Mouse (Mus musculus) embryonic facial prominence, embryonic 14.5 days (tissue): ENCODE measurements at regions not wholly inside any gene's neighbourhood (a gene's known extent, or its start where the extent isn't known, plus 50 kb on each side); places are given as distances from the start of the nearest gene placed in this dataset.

Experiments used
- ATAC-seq: fragments of 200-750 bp; cut with Nextera tagmentation; 2 replicates; pipeline ENCODE4 v1.8.0; 2017; ENCODE audit warnings: low read depth, moderate number of reproducible peaks, moderate TSS enrichment
- DNase-seq: peaks from one replicate; pipeline ENCODE4 v3.0.0-alpha.2; 2015; ENCODE audit warnings: low spot score
- H3K27ac ChIP-seq: fragments of 300-500 bp; sonication (generic); replicated peaks from 2 replicates; pipeline ENCODE4 v1.5.1; 2014; ENCODE audit warnings: low read depth, mild to moderate bottlenecking, low read length, moderate library complexity
- H3K27me3 ChIP-seq: fragments of 300-500 bp; sonication (generic); replicated peaks from 2 replicates; pipeline ENCODE4 v1.6.1; 2014; ENCODE audit warnings: low read length; ENCODE audit not compliant: control insufficient read depth, insufficient read depth
- H3K36me3 ChIP-seq: fragments of 300-500 bp; sonication (generic); 2 replicates; pipeline ENCODE4 v1.6.1; 2014; ENCODE audit warnings: low read length, mixed read lengths; ENCODE audit not compliant: control insufficient read depth, insufficient read depth
- H3K4me1 ChIP-seq: fragments of 300-500 bp; sonication (generic); 2 replicates; pipeline ENCODE4 v1.6.1; 2014; ENCODE audit warnings: antibody characterized with exemption, low read length; ENCODE audit not compliant: control insufficient read depth, insufficient read depth
- H3K4me2 ChIP-seq: fragments of 300-500 bp; sonication (generic); 2 replicates; pipeline ENCODE4 v1.6.1; 2014; ENCODE audit warnings: low read depth, mild to moderate bottlenecking, low read length, moderate library complexity, mixed read lengths
- H3K4me3 ChIP-seq: fragments of 300-500 bp; sonication (generic); 2 replicates; pipeline ENCODE4 v1.5.1; 2014; ENCODE audit warnings: low read depth, mild to moderate bottlenecking, low read length
- H3K9ac ChIP-seq: fragments of 300-500 bp; sonication (generic); 2 replicates; pipeline ENCODE4 v1.6.1; 2014; ENCODE audit warnings: low read depth, mild to moderate bottlenecking, low read length, moderate library complexity, mixed read lengths
- H3K9me3 ChIP-seq: fragments of 300-500 bp; sonication (generic); 2 replicates; pipeline ENCODE4 v1.6.1; 2016; ENCODE audit warnings: low read length; ENCODE audit not compliant: control insufficient read depth
- WGBS: fragments of 180-500 bp; shearing (Covaris S2); extraction: QIAGEN DNeasy Blood & Tissue Kit; methylation state at CpG from one replicate; pipeline ENCODE4 v1.1.7; 2014; 5-methylcytosine and 5-hydroxymethylcytosine counted together

- H3K4me2 ChIP-seq, result no peak overlapping the region
- no peak overlapping the region for H3K27ac ChIP-seq
- no peaks in the 10 kb centered on the region for H3K27me3 ChIP-seq
- DNase-seq, result no peak
- no peaks in the 10 kb centered on the region for H3K36me3 ChIP-seq
- H3K9ac ChIP-seq, result no peak overlapping the region
- H3K4me3 ChIP-seq, result no peak overlapping the region
- H3K4me1 ChIP-seq, result no peaks in the 10 kb centered on the region
- no peaks in the 10 kb centered on the region for H3K9me3 ChIP-seq
- WGBS, result 44% methylated on average over 6 of the region's 6 CpGs
- ATAC-seq, result no peak
Measured at GRCm38 (mm10) chr1:154097656-154098055, 103.3 kb upstream of the Zfp648 start.

DNA sequence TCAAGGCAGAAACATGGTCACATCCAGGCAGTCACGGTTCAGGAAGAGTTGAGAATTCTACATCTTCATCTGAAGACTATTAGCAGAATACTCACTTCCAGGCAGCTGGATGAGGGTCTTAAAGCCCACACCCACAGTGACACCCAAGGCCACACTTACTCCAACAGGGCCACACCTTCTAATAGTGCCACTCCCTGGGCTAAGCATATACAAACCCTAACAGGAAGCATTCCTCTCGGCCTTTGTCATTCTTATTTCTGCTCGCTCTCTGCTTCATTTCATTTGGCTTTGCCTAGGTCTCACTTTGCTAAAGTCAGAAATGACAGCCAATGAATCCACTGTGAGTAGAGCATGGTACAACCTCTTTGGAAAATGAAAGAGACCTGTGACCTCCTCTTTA lies 100.4 kb upstream of the Zfp648 start:
- Histone ChIP-seq H3K27me3 (no peaks in the 10 kb centered on the region), H3K4me1 (peaks cover 11% of the 10 kb centered on the region), H3K9me3 (no peaks in the 10 kb centered on the region), H3K36me3 (no peaks in the 10 kb centered on the region), H3K4me2 (no peak overlapping the region), H3K9ac (no peak overlapping the region), H3K27ac (no peak overlapping the region), H3K4me3 (no peak overlapping the region)
- DNase-seq (no peak), ATAC-seq (no peak)
- 91% methylated on average over 3 of the region's 3 CpGs for WGBS

- H3K9me3 ChIP-seq, result no peaks in the 10 kb centered on the region
- 88% methylated on average over 1 of the region's 1 CpGs for WGBS
- DNase-seq, result no peak
Measured at GRCm38 (mm10) chr1:154101433-154101832, 99.6 kb upstream of the Zfp648 start.

GRCm38 (mm10) chr1:154102191-154102590 lies 98.8 kb upstream of the Zfp648 start:
- no peak overlapping the region for H3K27ac ChIP-seq
- H3K4me2 ChIP-seq, result no peak overlapping the region
- H3K36me3 ChIP-seq, result no peaks in the 10 kb centered on the region
- no peaks in the 10 kb centered on the region for H3K9me3 ChIP-seq
- no peaks in the 10 kb centered on the region for H3K27me3 ChIP-seq
- no peak for ATAC-seq
- H3K4me3 ChIP-seq, result no peak overlapping the region
- 82% methylated on average over 3 of the region's 3 CpGs for WGBS
- H3K9ac ChIP-seq, result no peak overlapping the region
- H3K4me1 ChIP-seq, result peaks cover 11% of the 10 kb centered on the region
- no peak for DNase-seq

More at GRCm38 (mm10) chr1:154101433-154101832, 99.6 kb upstream of the Zfp648 start:
- ATAC-seq, result no peak
- H3K9ac ChIP-seq, result no peak overlapping the region
- no peak overlapping the region for H3K4me3 ChIP-seq
- no peak overlapping the region for H3K27ac ChIP-seq
- H3K4me1 ChIP-seq, result peaks cover 11% of the 10 kb centered on the region
- no peak overlapping the region for H3K4me2 ChIP-seq
- H3K27me3 ChIP-seq, result no peaks in the 10 kb centered on the region
- no peaks in the 10 kb centered on the region for H3K36me3 ChIP-seq

DNA sequence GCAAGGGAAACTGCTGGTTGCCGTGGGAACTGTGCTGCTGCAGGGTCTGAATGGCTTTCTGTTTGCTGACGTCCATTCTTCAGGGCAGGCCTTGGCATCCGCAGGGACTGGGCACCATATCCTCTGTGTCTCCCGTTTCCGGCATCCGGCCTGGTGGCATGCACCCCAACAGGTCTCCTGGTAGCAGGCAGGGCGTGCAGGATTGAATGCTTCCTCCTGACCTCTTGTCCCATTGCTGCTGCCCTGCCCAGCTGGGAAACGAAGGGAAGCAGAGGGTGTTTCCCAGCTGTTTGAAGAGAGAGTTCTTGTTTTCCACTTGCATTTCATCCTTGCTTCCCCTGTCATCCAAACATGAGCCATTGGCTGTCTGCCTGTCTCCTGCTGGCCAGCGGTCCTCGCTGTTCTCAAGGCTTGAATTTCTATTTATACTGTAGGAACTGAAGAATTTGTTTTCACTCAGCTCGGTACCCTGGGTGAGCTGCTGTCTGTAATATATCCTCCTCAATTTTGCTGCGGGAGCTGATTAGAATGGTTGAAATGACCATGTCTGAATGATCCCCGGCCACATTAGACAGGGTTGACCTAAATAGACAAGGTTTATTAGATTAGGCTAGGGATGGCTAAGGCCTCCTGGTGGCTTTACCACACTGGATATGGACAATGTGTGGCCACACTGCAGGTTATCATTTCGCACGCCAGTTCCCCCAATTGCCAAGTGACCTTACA lies 98.0 kb upstream of the Zfp648 start:
- H3K27ac ChIP-seq, result no peak overlapping the region; the same call in 1 of the 2 replicates
- peak; percentile 81 for DNase-seq

GRCm38 (mm10) chr1:154103597-154103923 lies 97.4 kb upstream of the Zfp648 start:
- no peaks in the 10 kb centered on the region for H3K36me3 ChIP-seq

More for the DNA sequence above, 98.0 kb upstream of the Zfp648 start:
- H3K4me3 ChIP-seq, result no peak overlapping the region
- WGBS, result 37% methylated on average over 15 of the region's 15 CpGs
- H3K9me3 ChIP-seq, result no peaks in the 10 kb centered on the region
- ATAC-seq, result peak; percentile 79
- peak overlapping the region; percentile 34; the same call in 1 of the 2 replicates for H3K4me2 ChIP-seq
- H3K36me3 ChIP-seq, result no peaks in the 10 kb centered on the region
- no peak overlapping the region for H3K9ac ChIP-seq
- H3K27me3 ChIP-seq, result no peaks in the 10 kb centered on the region
- peaks cover 11% of the 10 kb centered on the region for H3K4me1 ChIP-seq

DNA sequence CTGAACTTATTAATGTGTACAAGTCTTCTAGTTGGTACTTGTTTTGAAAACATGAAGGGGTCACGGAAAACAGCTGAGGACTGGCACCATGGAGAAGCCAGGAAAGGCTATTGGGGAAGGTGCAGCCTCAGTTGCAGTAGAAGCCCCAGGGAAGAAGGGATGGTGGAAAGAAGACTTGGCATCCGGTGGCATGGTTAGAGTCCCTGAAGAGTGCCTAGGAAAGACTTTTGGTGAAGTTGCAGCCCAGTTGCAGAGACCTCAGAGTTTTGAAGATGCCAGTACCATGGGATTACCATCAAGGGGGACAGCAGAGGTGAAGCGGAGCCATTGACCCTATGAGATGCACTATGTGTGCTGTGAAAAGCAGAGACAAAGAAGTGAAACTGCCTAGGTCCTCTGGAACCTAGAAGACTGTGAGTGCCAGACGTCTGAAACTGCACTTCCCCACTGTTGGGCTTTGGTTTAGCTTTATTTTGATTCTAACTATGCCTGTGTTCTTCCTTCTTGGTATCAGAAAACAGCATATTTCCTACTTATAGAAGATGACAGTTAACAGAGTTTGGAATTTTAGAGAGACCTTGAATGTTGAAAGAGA lies 96.9 kb upstream of the Zfp648 start:
- DNase-seq (no peak), ATAC-seq (no peak)
- H3K36me3 ChIP-seq, result no peaks in the 10 kb centered on the region
- no peak overlapping the region for H3K27ac ChIP-seq
- H3K4me2 ChIP-seq, result no peak overlapping the region
- peaks cover 11% of the 10 kb centered on the region for H3K4me1 ChIP-seq
- H3K9me3 ChIP-seq, result no peaks in the 10 kb centered on the region
- 81% methylated on average over 4 of the region's 4 CpGs for WGBS
- no peak overlapping the region for H3K4me3 ChIP-seq
- no peaks in the 10 kb centered on the region for H3K27me3 ChIP-seq
- no peak overlapping the region for H3K9ac ChIP-seq

More at GRCm38 (mm10) chr1:154103597-154103923, 97.4 kb upstream of the Zfp648 start:
- no peak overlapping the region for H3K9ac ChIP-seq
- no peak overlapping the region for H3K4me2 ChIP-seq
- no peak overlapping the region for H3K4me3 ChIP-seq
- ATAC-seq (no peak), DNase-seq (no peak)
- H3K9me3 ChIP-seq, result no peaks in the 10 kb centered on the region
- H3K27ac ChIP-seq, result no peak overlapping the region; the same call in 1 of the 2 replicates
- 57% methylated on average over 5 of the region's 5 CpGs for WGBS
- H3K4me1 ChIP-seq, result peaks cover 11% of the 10 kb centered on the region
- H3K27me3 ChIP-seq, result no peaks in the 10 kb centered on the region

- H3K4me2 ChIP-seq, result no peak overlapping the region
- H3K27ac ChIP-seq, result no peak overlapping the region
- no peaks in the 10 kb centered on the region for H3K36me3 ChIP-seq
- no peaks in the 10 kb centered on the region for H3K27me3 ChIP-seq
- H3K9ac ChIP-seq, result no peak overlapping the region
- DNase-seq (no peak), ATAC-seq (no peak)
- H3K4me3 ChIP-seq, result no peak overlapping the region
- H3K9me3 ChIP-seq, result no peaks in the 10 kb centered on the region
- WGBS, result 53% methylated on average over 1 of the region's 1 CpGs
- peaks cover 11% of the 10 kb centered on the region for H3K4me1 ChIP-seq
Measured at GRCm38 (mm10) chr1:154104779-154105178, 96.2 kb upstream of the Zfp648 start.

GRCm38 (mm10) chr1:154112500-154112899 lies 88.5 kb upstream of the Zfp648 start:
- no peak for DNase-seq
- Histone ChIP-seq H3K36me3 (no peaks in the 10 kb centered on the region), H3K4me3 (no peak overlapping the region), H3K4me2 (no peak overlapping the region), H3K9me3 (no peaks in the 10 kb centered on the region), H3K9ac (no peak overlapping the region), H3K4me1 (peaks cover 23% of the 10 kb centered on the region), H3K27me3 (no peaks in the 10 kb centered on the region), H3K27ac (no peak overlapping the region)
- no peak for ATAC-seq
- WGBS, result 54% methylated on average over 3 of the region's 3 CpGs
